Mouse (Mus musculus): ENCODE results near the gene Prtg. TPM values are rescaled to one million over a fixed set of nuclear protein-coding genes. Genes with fewer than 3 reads are reported as not detected.

Gene Prtg
- not detected for total RNA-seq (2023)

DNA sequence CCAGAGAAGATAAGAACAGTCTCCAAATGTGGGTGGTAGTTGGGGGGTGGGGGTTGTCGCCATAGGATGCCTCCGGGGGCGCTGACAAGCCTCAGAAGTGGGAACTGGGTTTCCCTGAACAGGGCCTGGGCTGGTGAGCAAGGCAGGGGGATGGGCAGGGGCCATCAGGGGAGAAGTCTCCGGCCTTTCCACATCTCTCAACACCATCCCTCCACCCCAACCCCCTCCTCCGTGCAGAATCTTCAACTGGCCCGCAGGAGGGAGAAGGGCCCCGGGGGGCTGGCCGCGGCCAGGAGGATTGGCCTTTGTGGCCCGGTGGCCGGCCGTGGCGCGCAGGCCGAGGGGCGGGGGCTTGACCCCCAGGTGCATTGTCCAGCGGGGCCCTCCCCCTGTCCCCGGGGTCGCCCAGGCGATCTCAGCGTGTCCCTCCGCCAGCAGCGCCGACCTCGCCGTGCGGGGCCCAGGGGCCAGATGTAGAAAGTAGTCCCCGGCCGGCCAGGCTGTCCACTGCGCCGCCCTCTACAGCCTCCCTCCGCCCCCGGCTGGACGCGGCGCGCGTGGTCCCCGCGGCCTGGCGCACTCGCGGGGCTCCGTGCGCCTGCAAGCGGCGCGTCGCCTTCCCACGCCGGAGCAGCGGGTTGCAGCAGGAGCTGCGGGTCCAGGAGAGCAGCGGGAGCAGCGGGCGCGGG is at the start of gene Prtg:
Prtg (plus strand) TSS at position 144 of the 689 bp plus-strand sequence.

DNA sequence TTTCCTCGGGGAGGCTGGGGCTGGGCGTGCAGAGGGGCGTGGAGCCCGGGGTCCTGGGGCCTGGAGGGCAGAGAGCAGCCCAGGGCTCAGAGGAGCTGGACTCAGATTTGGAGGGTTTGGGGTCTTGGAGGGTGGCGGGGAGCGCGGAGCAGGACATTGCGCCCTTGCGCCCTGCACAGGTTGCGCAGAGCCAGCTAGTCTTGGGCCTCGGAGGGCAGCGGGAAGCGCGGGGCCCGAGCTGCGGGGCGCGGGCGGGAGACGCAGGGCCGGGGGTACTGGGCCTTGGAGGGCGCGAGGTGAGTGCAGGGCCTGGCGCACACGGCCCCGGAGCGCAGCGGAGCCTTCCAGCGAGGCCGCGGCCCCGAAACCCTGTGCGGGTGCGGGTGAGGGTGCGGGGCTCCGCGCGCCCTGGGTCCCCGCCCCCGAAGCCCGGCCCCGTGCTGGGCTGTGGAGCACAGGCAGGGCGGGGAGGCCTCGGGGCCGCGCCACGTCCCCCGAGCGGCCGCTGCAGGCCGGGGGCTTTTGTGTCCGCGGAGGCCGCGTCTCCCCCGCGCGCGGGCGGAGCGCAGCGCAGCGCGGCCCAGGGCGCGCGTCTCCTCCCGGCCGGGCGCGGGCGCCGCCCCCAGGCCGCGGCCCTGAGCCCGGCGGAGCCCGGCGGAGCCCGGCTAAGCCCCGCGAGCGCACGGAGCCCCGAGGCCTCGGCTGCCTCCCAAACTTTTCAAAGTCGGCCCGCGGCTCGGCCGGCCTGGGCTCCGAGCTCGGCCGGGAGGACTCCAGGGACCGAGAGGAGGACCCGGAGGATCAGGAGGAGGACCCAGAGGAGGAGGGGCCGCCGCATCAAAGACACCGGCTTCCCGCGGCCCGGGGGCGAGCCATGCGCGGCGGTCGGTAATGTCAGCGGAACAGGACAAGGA is 118.6 kb downstream of the Prtg start, which contains the start of gene Pygo1:
Pygo1 (plus strand) TSS at position 625 of the 914 bp plus-strand sequence.

DNA sequence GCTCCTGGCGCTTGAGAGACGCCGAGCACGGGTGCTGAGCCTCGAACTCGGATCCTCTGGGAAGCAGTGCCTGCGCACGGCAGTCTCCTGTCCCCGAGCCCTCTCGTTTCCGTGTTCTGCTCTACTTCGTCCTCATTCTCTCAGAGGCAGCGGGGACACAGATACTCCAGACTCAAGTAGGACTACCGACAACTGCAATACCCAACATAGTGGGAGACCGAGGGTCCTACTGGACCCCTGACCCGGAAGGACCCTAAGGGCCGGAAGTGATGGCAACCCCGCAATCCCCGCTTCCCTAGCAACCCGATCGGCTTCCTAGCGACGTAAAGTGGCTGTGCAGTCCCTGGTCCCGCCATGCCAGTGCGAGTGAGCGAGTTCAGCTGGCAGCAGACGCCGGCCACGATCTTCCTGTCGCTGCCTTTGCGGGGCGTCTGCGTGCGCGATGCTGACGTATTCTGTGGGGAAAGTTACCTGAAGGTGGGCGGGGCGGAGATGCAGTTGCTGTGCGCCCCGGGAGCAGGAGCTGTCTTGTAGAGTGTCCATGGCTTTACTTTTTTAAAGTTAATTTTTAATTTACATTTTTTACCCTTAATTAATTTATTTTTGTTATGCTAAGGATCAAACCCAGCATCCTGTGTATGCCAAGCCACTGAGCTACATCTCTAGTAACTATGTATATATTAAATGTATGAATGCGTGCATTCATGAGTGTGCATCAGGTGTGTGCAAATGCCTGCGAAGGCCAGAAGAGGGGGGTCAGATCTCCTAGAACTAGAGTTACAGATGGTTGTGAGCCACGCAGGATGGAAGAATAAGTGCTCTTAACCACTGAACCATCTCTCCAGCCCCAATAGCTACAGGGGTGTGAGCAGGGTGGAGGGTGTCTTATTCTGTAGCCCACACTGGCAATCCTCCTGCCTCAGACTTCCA is 152.1 kb downstream of the Prtg start, which contains the start of the genes Dyx1c1 and Gm44503:
Dyx1c1 (plus strand) TSS at position 265 of the 930 bp plus-strand sequence.
Gm44503 (plus strand) TSS at position 332 of the 930 bp plus-strand sequence.

Other genes with a start within 250 kb of the Prtg start
- gene Nedd4, start 144.5 kb upstream of the Prtg start, total RNA-seq (2023): 10 to 100 TPM; 10.3 to 19.5 TPM
- not detected for gene Pygo1, start 118.8 kb downstream of the Prtg start, total RNA-seq (2023)
- not detected for gene Dyx1c1, start 151.9 kb downstream of the Prtg start, total RNA-seq (2023)
- under 1 TPM; 0.12 to 0.37 TPM for gene Gm44503, start 152.0 kb downstream of the Prtg start, total RNA-seq (2023)
- gene Ccpg1os, start 178.5 kb downstream of the Prtg start, total RNA-seq (2023): 1 to 10 TPM; 2.0 to 2.7 TPM
- 100 to 1,000 TPM; 115 to 119 TPM for gene Ccpg1, start 178.6 kb downstream of the Prtg start, total RNA-seq (2023)
- 10 to 100 TPM; 10.2 to 10.4 TPM for gene Pigb, start 233.5 kb downstream of the Prtg start, total RNA-seq (2023)
- gene Rab27a, start 238.0 kb downstream of the Prtg start, total RNA-seq (2023): 10 to 100 TPM; 42.2 to 46.5 TPM